19 mouse cellular contexts compared by ENCODE assay signal in the genomic region with DNA sequence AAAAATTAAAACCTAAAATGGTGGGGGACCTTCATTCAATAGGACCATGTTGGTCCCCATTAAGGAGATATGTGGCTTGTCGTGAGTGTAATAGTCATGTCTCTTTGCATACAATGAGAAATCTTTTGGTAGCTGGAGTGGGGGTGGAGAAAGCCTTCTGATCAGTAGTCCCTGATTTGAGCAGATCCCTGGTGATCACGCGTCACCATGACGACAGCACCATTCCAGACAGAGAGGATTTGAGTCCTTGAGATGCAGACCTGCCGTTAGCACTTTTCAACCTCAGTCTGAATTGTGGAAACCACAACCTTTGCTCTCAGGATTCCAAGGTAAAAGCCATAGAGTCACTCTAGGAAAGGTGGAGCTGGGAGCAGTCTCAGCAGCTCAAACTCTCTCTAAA. TPM values are rescaled to one million over a fixed set of nuclear protein-coding genes. Genes with fewer than 3 reads are reported as not detected.
DNase-seq lines count a peak whose midpoint lies in the region; ATAC-seq lines count a peak whose summit lies in the region.
"Had no signal": no experiment of that assay in that cellular context is flagged by ENCODE, and none has a peak within 500 bp of the region (broad histone marks: within the 10 kb centered on the region; RNA-seq: fewer than 3 reads in every experiment).

No protein-coding gene starts in this region.

- peak; percentile 47 to 64 for DNase-seq in left cerebral cortex, postnatal 14 days (ENCODE audit: low spot score in 2 of 2)
- no peak for DNase-seq in left cerebral cortex, adult 8-10 months (ENCODE audit: low spot score in 2 of 2)
- DNase-seq in ZHBTc4 (ENCODE audit: low read depth, low spot score) = peak; percentile 17
- peak; percentile 73 for DNase-seq in layer of hippocampus, adult 9-11 months
- DNase-seq in adrenal gland, adult 8-10 months = no peak
- no peak for DNase-seq in urinary bladder, postnatal 36 days (ENCODE audit: low spot score in 2 of 2)
- DNase-seq: gastrocnemius, postnatal 36 days; kidney, postnatal 10 days; left cerebral cortex, postnatal 4 days; lung, embryonic 14.5 days; thymus, adult 2 months had no signal

- no peaks in the 10 kb centered on the region for H3K27me3 ChIP-seq in forebrain, embryonic 15.5 days
- H3K27me3 ChIP-seq in forebrain, embryonic 13.5 days = no peaks in the 10 kb centered on the region
- H3K27me3 ChIP-seq: embryonic facial prominence, embryonic 13.5 days; heart, embryonic 13.5 days; neural tube, embryonic 13.5 days had no signal

- 0 out of 2 replicates have a peak, but pooled peaks have one; percentile 32 for ATAC-seq in forebrain, embryonic 15.5 days (replicated peaks)
- no peak for ATAC-seq in forebrain, embryonic 13.5 days
- ATAC-seq: inflammation-experienced regulatory T-cells, adult 6 months had no signal

- intact Hi-C loops in left cerebral cortex, postnatal 14 days (cut with DNase I) = no loop called here

- no peak overlapping the region for H3K4me2 ChIP-seq in forebrain, embryonic 15.5 days (replicated peaks)
- no peak overlapping the region for H3K4me2 ChIP-seq in forebrain, embryonic 13.5 days
- H3K4me2 ChIP-seq: embryonic facial prominence, embryonic 13.5 days; heart, embryonic 13.5 days; liver, embryonic 11.5 days; lung, embryonic 14.5 days; neural tube, embryonic 13.5 days had no signal

- H3K27ac ChIP-seq in forebrain, embryonic 15.5 days (replicated peaks) = no peak overlapping the region
- no peak overlapping the region for H3K27ac ChIP-seq in forebrain, embryonic 13.5 days
- H3K27ac ChIP-seq: embryonic facial prominence, embryonic 13.5 days; heart, embryonic 13.5 days; macrophage; neural tube, embryonic 13.5 days had no signal

- no peaks in the 10 kb centered on the region for H3K36me3 ChIP-seq in forebrain, embryonic 15.5 days
- no peaks in the 10 kb centered on the region for H3K36me3 ChIP-seq in forebrain, embryonic 13.5 days (ENCODE audit: poor library complexity, severe bottlenecking)
- H3K36me3 ChIP-seq: embryonic facial prominence, embryonic 13.5 days; heart, embryonic 13.5 days; neural tube, embryonic 13.5 days had no signal

- H3K9ac ChIP-seq in forebrain, embryonic 15.5 days (replicated peaks) = no peak overlapping the region
- H3K9ac ChIP-seq in forebrain, embryonic 13.5 days = no peak overlapping the region
- H3K9ac ChIP-seq: embryonic facial prominence, embryonic 13.5 days; heart, embryonic 13.5 days; lung, embryonic 14.5 days; neural tube, embryonic 13.5 days had no signal

- H3K9me3 ChIP-seq in forebrain, embryonic 15.5 days = no peaks in the 10 kb centered on the region
- H3K9me3 ChIP-seq in forebrain, embryonic 13.5 days (replicated peaks) = no peaks in the 10 kb centered on the region
- H3K9me3 ChIP-seq: embryonic facial prominence, embryonic 13.5 days; heart, embryonic 13.5 days; neural tube, embryonic 13.5 days had no signal

- WGBS in forebrain, embryonic 15.5 days = 66% methylated on average over 5 of the region's 5 CpGs
- WGBS in forebrain, embryonic 13.5 days = 65% methylated on average over 5 of the region's 5 CpGs

- H3K4me3 ChIP-seq in forebrain, embryonic 15.5 days = no peak overlapping the region
- no peak overlapping the region for H3K4me3 ChIP-seq in forebrain, embryonic 13.5 days
- H3K4me3 ChIP-seq: embryonic facial prominence, embryonic 13.5 days; heart, embryonic 13.5 days; neural tube, embryonic 13.5 days had no signal

- H3K4me1 ChIP-seq in forebrain, embryonic 15.5 days = no peaks in the 10 kb centered on the region
- no peaks in the 10 kb centered on the region for H3K4me1 ChIP-seq in forebrain, embryonic 13.5 days
- H3K4me1 ChIP-seq: embryonic facial prominence, embryonic 13.5 days; heart, embryonic 13.5 days had no signal

RNA-seq across cellular contexts. Expression of a gene that starts 18.7 kb away (rescaled TPM):
- polyA plus RNA-seq in forebrain, embryonic 15.5 days (2015; fragmentation: Nextera tagmentation; extraction: Ambion mirVana) = 90.1 and 93.3 TPM in 2 replicates
- polyA plus RNA-seq in forebrain, embryonic 13.5 days (2015; fragmentation: Nextera tagmentation; extraction: Ambion mirVana) = 63.1 and 66.3 TPM in 2 replicates
- 100 to 1,000 TPM in 1 of 2 experiments, 10 to 100 TPM in 1; 99.4 to 104 TPM for total RNA-seq in left cerebral cortex, postnatal 14 days (2021)
- total RNA-seq in left cerebral cortex, adult 8-10 months (2022) = 100 to 1,000 TPM; 108 to 122 (median 112) TPM
- total RNA-seq in adrenal gland, adult 8-10 months (2022) = 10 to 100 TPM; 30.7 to 56.0 (median 42.9) TPM

Comparison
In these comparisons a context has a peak if more than half of its experiments do, and no peak if none do; other contexts are left out.
1. DNase-seq: peak in left cerebral cortex, postnatal 14 days (2 of 2), ZHBTc4 (single experiment) and layer of hippocampus, adult 9-11 months (single experiment); none in left cerebral cortex, adult 8-10 months (0 of 2), adrenal gland, adult 8-10 months (single experiment) and urinary bladder, postnatal 36 days (0 of 2).